Mouse (Mus musculus): ENCODE data around the gene Gpx5. TPM values are rescaled to one million over a fixed set of nuclear protein-coding genes. Genes with fewer than 3 reads are reported as not detected.

The Gpx5 gene
- not detected in 2 replicates for polyA plus RNA-seq (2015; fragmentation: Nextera tagmentation; extraction: Ambion mirVana)

GRCm38 (mm10) chr13:21292631-21293030, at the start of gene Gpx5:
Gene Gpx5 (minus strand): TSS chr13:21292731.
- no peaks in the 10 kb centered on the region for H3K36me3 ChIP-seq (ENCODE audit: control insufficient read depth, insufficient read depth, low read length)
- ATAC-seq = no peak
- WGBS = 87% methylated on average over 6 of the region's 6 CpGs

GRCm38 (mm10) chr13:21327424-21327823, 34.9 kb upstream of the Gpx5 start:
- Histone ChIP-seq H3K36me3 (ENCODE audit: control insufficient read depth, insufficient read depth, low read length) (no peaks in the 10 kb centered on the region), H3K4me2 (ENCODE audit: low read depth, low read length) (peak overlapping the region; percentile 76), H3K27ac (ENCODE audit: low read length) (no peak overlapping the region), H3K27me3 (replicated peaks; ENCODE audit: control insufficient read depth, insufficient read depth, low read length) (no peaks in the 10 kb centered on the region), H3K9me3 (ENCODE audit: control insufficient read depth, low read length) (no peaks in the 10 kb centered on the region), H3K9ac (ENCODE audit: low read depth, low read length) (peak overlapping the region; percentile 43; the same call in 1 of the 2 replicates), H3K4me1 (ENCODE audit: control insufficient read depth, insufficient read depth, low read length) (peaks cover 5% of the 10 kb centered on the region), H3K4me3 (ENCODE audit: low read length) (peak overlapping the region; percentile 51)
- ATAC-seq = peak; percentile 72
- under 1% methylated on average over 9 of the region's 9 CpGs for WGBS

More at GRCm38 (mm10) chr13:21292631-21293030, at the start of gene Gpx5:
- H3K4me2 ChIP-seq (ENCODE audit: low read depth, low read length) = no peak within 1 kb of the TSS
- no peaks in the 10 kb centered on the region for H3K27me3 ChIP-seq (replicated peaks; ENCODE audit: control insufficient read depth, insufficient read depth, low read length)
- 0 out of 2 replicates have a peak, but pooled peaks cover 2% of the 10 kb centered on the region for H3K4me1 ChIP-seq (ENCODE audit: control insufficient read depth, insufficient read depth, low read length)
- H3K4me3 ChIP-seq (ENCODE audit: low read length) = no peak within 1 kb of the TSS
- no peak within 1 kb of the TSS for H3K9ac ChIP-seq (ENCODE audit: low read depth, low read length)
- H3K27ac ChIP-seq (ENCODE audit: low read length) = no peak within 1 kb of the TSS
- no peaks in the 10 kb centered on the region for H3K9me3 ChIP-seq (ENCODE audit: control insufficient read depth, low read length)

- H3K36me3 ChIP-seq (ENCODE audit: control insufficient read depth, insufficient read depth, low read length) = no peaks in the 10 kb centered on the region
- peak overlapping the region; percentile 43; the same call in 1 of the 2 replicates for H3K9ac ChIP-seq (ENCODE audit: low read depth, low read length)
- H3K4me3 ChIP-seq (ENCODE audit: low read length) = peak overlapping the region; percentile 51
- no peaks in the 10 kb centered on the region for H3K27me3 ChIP-seq (replicated peaks; ENCODE audit: control insufficient read depth, insufficient read depth, low read length)
- no peak overlapping the region for H3K27ac ChIP-seq (ENCODE audit: low read length)
- H3K4me2 ChIP-seq (ENCODE audit: low read depth, low read length) = peak overlapping the region; percentile 76
- peak; percentile 87 for ATAC-seq
- under 1% methylated on average over 24 of the region's 24 CpGs for WGBS
- H3K9me3 ChIP-seq (ENCODE audit: control insufficient read depth, low read length) = no peaks in the 10 kb centered on the region
- H3K4me1 ChIP-seq (ENCODE audit: control insufficient read depth, insufficient read depth, low read length) = peaks cover 5% of the 10 kb centered on the region
Measured at GRCm38 (mm10) chr13:21326657-21327211, 34.2 kb upstream of the Gpx5 start.

GRCm38 (mm10) chr13:21326191-21326590, 33.7 kb upstream of the Gpx5 start:
- no peak overlapping the region for H3K27ac ChIP-seq (ENCODE audit: low read length)
- peak overlapping the region; percentile 51 for H3K4me3 ChIP-seq (ENCODE audit: low read length)
- H3K4me2 ChIP-seq (ENCODE audit: low read depth, low read length) = peak overlapping the region; percentile 76
- H3K9me3 ChIP-seq (ENCODE audit: control insufficient read depth, low read length) = no peaks in the 10 kb centered on the region
- peak; percentile 59 for ATAC-seq
- no peaks in the 10 kb centered on the region for H3K27me3 ChIP-seq (replicated peaks; ENCODE audit: control insufficient read depth, insufficient read depth, low read length)
- no peaks in the 10 kb centered on the region for H3K36me3 ChIP-seq (ENCODE audit: control insufficient read depth, insufficient read depth, low read length)
- 5% methylated on average over 4 of the region's 4 CpGs for WGBS
- peaks cover 5% of the 10 kb centered on the region for H3K4me1 ChIP-seq (ENCODE audit: control insufficient read depth, insufficient read depth, low read length)
- H3K9ac ChIP-seq (ENCODE audit: low read depth, low read length) = no peak overlapping the region

GRCm38 (mm10) chr13:21323405-21323804, 30.9 kb upstream of the Gpx5 start:
- WGBS = 68% methylated on average over 6 of the region's 6 CpGs
- H3K4me2 ChIP-seq (ENCODE audit: low read depth, low read length) = 0 out of 2 replicates have a peak overlapping the region, but pooled peaks have one; percentile 37

GRCm38 (mm10) chr13:21322509-21323375, 30.2 kb upstream of the Gpx5 start:
- ATAC-seq = no peak
- Histone ChIP-seq H3K36me3 (ENCODE audit: control insufficient read depth, insufficient read depth, low read length) (no peaks in the 10 kb centered on the region), H3K27ac (ENCODE audit: low read length) (no peak overlapping the region), H3K4me1 (ENCODE audit: control insufficient read depth, insufficient read depth, low read length) (peaks cover 5% of the 10 kb centered on the region), H3K27me3 (replicated peaks; ENCODE audit: control insufficient read depth, insufficient read depth, low read length) (no peaks in the 10 kb centered on the region), H3K9ac (ENCODE audit: low read depth, low read length) (0 out of 2 replicates have a peak overlapping the region, but pooled peaks have one; percentile 9), H3K4me3 (ENCODE audit: low read length) (peak overlapping the region; percentile 34), H3K9me3 (ENCODE audit: control insufficient read depth, low read length) (no peaks in the 10 kb centered on the region), H3K4me2 (ENCODE audit: low read depth, low read length) (peak overlapping the region; percentile 40)
- WGBS = 21% methylated on average over 18 of the region's 18 CpGs

More at GRCm38 (mm10) chr13:21323405-21323804, 30.9 kb upstream of the Gpx5 start:
- Histone ChIP-seq H3K27ac (ENCODE audit: low read length) (no peak overlapping the region), H3K36me3 (ENCODE audit: control insufficient read depth, insufficient read depth, low read length) (no peaks in the 10 kb centered on the region), H3K27me3 (replicated peaks; ENCODE audit: control insufficient read depth, insufficient read depth, low read length) (no peaks in the 10 kb centered on the region), H3K4me1 (ENCODE audit: control insufficient read depth, insufficient read depth, low read length) (peaks cover 5% of the 10 kb centered on the region), H3K9me3 (ENCODE audit: control insufficient read depth, low read length) (no peaks in the 10 kb centered on the region), H3K9ac (ENCODE audit: low read depth, low read length) (no peak overlapping the region), H3K4me3 (ENCODE audit: low read length) (no peak overlapping the region)
- no peak for ATAC-seq

- no peaks in the 10 kb centered on the region for H3K36me3 ChIP-seq (ENCODE audit: control insufficient read depth, insufficient read depth, low read length)
- no peaks in the 10 kb centered on the region for H3K4me1 ChIP-seq (ENCODE audit: control insufficient read depth, insufficient read depth, low read length)
- no peaks in the 10 kb centered on the region for H3K27me3 ChIP-seq (replicated peaks; ENCODE audit: control insufficient read depth, insufficient read depth, low read length)
- peak overlapping the region; percentile 9; the same call in 1 of the 2 replicates for H3K9ac ChIP-seq (ENCODE audit: low read depth, low read length)
- H3K4me2 ChIP-seq (ENCODE audit: low read depth, low read length) = peak overlapping the region; percentile 40
- no peak for ATAC-seq
- peak overlapping the region; percentile 34 for H3K4me3 ChIP-seq (ENCODE audit: low read length)
- H3K9me3 ChIP-seq (ENCODE audit: control insufficient read depth, low read length) = no peaks in the 10 kb centered on the region
- no peak overlapping the region for H3K27ac ChIP-seq (ENCODE audit: low read length)
- WGBS = 4% methylated on average over 18 of the region's 18 CpGs
Measured at GRCm38 (mm10) chr13:21321890-21322494, 29.5 kb upstream of the Gpx5 start.

GRCm38 (mm10) chr13:21320262-21320661, 27.7 kb upstream of the Gpx5 start:
- WGBS = 68% methylated on average over 3 of the region's 3 CpGs
- ATAC-seq = no peak
- no peak overlapping the region for H3K4me2 ChIP-seq (ENCODE audit: low read depth, low read length)

GRCm38 (mm10) chr13:21313903-21314302, 21.4 kb upstream of the Gpx5 start:
- Histone ChIP-seq H3K4me2 (ENCODE audit: low read depth, low read length) (no peak overlapping the region), H3K27me3 (replicated peaks; ENCODE audit: control insufficient read depth, insufficient read depth, low read length) (no peaks in the 10 kb centered on the region), H3K4me3 (ENCODE audit: low read length) (no peak overlapping the region), H3K9me3 (ENCODE audit: control insufficient read depth, low read length) (no peaks in the 10 kb centered on the region), H3K9ac (ENCODE audit: low read depth, low read length) (no peak overlapping the region), H3K36me3 (ENCODE audit: control insufficient read depth, insufficient read depth, low read length) (no peaks in the 10 kb centered on the region), H3K4me1 (ENCODE audit: control insufficient read depth, insufficient read depth, low read length) (no peaks in the 10 kb centered on the region), H3K27ac (ENCODE audit: low read length) (no peak overlapping the region)
- no peak for ATAC-seq
- WGBS = 74% methylated on average over 4 of the region's 4 CpGs

More at GRCm38 (mm10) chr13:21320262-21320661, 27.7 kb upstream of the Gpx5 start:
- H3K36me3 ChIP-seq (ENCODE audit: control insufficient read depth, insufficient read depth, low read length) = no peaks in the 10 kb centered on the region
- H3K9me3 ChIP-seq (ENCODE audit: control insufficient read depth, low read length) = no peaks in the 10 kb centered on the region
- no peak overlapping the region for H3K9ac ChIP-seq (ENCODE audit: low read depth, low read length)
- H3K27me3 ChIP-seq (replicated peaks; ENCODE audit: control insufficient read depth, insufficient read depth, low read length) = no peaks in the 10 kb centered on the region
- H3K4me3 ChIP-seq (ENCODE audit: low read length) = no peak overlapping the region
- no peak overlapping the region for H3K27ac ChIP-seq (ENCODE audit: low read length)
- H3K4me1 ChIP-seq (ENCODE audit: control insufficient read depth, insufficient read depth, low read length) = no peaks in the 10 kb centered on the region
